Mouse (Mus musculus) heart, postnatal 0 days (tissue): Measurements from ENCODE around the gene Med22.

Experiments
- CTCF ChIP-seq: IDR thresholded peaks from 2 replicates; pipeline ENCODE4 v1.5.1; 2016; ENCODE audit warnings: antibody characterized with exemption, control low read depth, low read depth
- EP300 ChIP-seq: IDR thresholded peaks from 2 replicates; pipeline ENCODE4 v1.6.1; 2016; ENCODE audit warnings: antibody characterized with exemption, low read depth

DNA sequence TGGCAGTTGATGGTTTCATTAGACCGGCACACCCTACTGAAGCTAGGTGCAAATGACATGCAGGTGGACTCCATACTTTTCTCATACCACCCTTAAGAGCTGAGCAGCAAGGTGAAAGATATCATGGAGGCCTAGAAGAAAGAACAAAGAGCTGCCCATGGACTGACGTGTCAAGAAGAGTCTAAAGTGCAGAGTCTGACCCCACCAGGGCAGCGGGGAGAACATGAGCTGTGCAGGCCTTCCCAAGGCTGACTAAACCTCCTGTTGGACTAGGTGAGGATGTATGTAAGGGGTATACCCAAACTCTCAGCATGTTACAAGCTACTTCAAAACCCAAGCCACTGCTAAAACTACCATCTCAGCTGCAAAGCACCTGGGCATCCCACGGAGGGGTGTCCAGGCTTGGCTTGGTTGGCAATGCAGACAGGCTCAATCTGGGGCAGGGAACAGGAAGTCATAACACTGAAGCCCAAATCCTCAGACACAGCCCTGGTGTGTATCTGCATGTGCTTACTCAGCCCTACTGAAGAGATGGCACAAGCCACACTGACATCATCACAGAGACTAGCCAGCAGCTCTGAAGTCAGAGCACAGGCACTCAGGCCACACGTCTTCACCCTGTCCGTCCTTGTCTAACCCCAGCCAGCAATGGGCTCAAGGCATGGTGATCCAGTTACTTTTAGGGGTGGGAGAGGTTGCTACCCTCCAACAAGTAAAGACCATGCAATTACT lies 17.4 kb upstream of the Med22 start:
- TF ChIP-seq CTCF = no peak
- no peak for TF ChIP-seq EP300
